Mouse (Mus musculus): ENCODE data around the gene Fkbp8. TPM values are rescaled to one million over a fixed set of nuclear protein-coding genes. Genes with fewer than 3 reads are reported as not detected.

The Fkbp8 gene
- 100 to 1,000 TPM; 269 to 287 TPM for total RNA-seq (2021)
- 602 and 610 TPM in 2 replicates for polyA plus RNA-seq (2012; rRNA removed)
- long read RNA-seq, transcript Fkbp8-201 (9 exons, 1,698 nt) = major isoform, 186 of 419 reads
- long read RNA-seq, transcript Fkbp8-202 (9 exons, 1,720 nt) = minor isoform, 32 of 419 reads
- long read RNA-seq, transcript Fkbp8-204 (9 exons, 1,799 nt) = minor isoform, 59 of 419 reads
- long read RNA-seq, partial matches to known transcripts = 79 of 419 reads
- long read RNA-seq, other reads (novel, unspliced or antisense) = 61 of 419 reads

- DNase-seq = peak; percentile 99
Observed at GRCm38 (mm10) chr8:70527512-70528181, at the start of gene Fkbp8, which contains the start of gene Kxd1. Fkbp8 (plus strand) TSS chr8:70527724. Kxd1 (minus strand) TSS chr8:70527956.

- DNase-seq = no peak
Observed at GRCm38 (mm10) chr8:70481908-70482307, 45.6 kb upstream of the Fkbp8 start.

GRCm38 (mm10) chr8:70482943-70483342 is 44.6 kb upstream of the Fkbp8 start:
- DNase-seq = no peak

- no peak for DNase-seq
Observed at GRCm38 (mm10) chr8:70486191-70486681, 41.3 kb upstream of the Fkbp8 start.

DNA sequence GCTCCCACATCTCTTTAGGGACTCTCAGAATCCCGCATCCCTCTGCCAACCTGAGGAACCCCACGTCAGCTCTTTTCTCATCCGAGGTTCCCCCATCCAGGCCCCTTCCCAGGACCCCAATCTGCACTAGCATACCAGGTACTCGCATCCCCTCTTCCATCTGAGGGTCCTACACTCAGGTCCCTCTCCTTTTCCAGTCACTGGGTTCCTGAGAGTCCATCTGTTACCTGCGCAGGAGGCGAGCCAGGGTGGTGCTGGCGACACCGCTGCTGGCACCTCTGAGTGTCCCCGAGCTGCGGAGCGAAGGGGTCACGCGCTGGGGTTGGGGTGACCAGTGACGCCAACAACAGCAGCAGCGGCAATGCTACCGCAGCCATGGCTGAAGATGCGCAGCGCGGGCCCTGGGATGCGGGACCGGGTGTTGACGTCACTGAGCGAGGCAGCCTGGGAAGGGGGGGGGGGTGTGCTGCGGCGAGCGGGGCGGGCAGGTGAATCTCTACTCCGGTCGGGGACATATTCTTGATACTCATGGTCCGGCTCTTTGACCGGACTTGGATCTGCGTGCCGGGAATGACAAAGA is 40.5 kb upstream of the Fkbp8 start, which contains the start of gene Tmem59l:
Gene Tmem59l, minus strand, starts transcription at position 418 of the 580 bp plus-strand sequence.
- no peak for DNase-seq

- DNase-seq = peak; percentile 47
Observed at GRCm38 (mm10) chr8:70487993-70488796, 39.3 kb upstream of the Fkbp8 start.

DNA sequence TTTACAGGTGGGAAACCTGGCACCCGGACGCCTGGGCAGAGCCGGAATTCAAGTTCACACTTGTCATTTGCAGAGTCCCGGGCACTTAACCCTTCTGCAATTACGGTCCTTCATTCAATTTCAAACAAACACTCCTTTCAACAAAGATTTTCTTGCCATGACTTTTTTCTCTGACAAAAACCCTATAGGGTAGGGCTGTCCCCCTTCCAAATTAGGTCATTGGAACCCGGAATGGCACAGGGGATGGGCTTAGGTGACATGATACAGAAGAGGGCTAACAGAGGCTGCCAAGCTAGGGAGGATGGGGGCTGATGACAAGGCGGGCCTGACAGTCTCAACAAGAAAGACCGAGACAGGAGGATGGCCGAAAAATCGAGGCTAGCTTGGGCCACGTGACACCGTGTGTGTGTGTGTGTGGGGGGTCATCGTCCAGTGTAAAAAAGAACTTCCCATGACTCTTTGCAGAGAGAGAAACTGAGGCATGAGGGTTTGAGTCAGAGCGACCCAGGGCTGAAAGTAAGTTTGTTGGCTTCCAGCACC is 38.5 kb upstream of the Fkbp8 start:
- DNase-seq = no peak

DNA sequence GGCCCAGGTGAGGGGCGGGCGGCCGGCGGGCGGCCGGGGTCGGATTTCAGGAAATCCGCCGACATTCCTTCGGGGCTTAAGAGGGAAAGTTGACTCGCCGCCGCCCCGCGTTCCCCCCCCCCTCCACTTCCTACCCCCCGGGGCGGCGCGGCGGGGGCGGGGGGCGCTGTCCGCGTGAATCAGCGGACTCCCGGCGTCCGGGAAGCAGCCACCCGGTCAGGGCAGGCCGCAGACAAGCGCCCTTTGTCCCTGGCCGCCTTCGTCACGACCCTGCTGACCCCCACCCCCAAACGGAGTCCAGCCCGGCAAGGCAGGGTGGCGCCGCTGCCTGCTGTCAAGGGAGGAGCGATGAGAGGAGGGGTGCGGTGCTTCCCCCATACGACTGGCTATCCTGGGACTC is 37.9 kb upstream of the Fkbp8 start:
- DNase-seq = no peak

GRCm38 (mm10) chr8:70490061-70490879 is 37.3 kb upstream of the Fkbp8 start:
- DNase-seq = no peak

DNA sequence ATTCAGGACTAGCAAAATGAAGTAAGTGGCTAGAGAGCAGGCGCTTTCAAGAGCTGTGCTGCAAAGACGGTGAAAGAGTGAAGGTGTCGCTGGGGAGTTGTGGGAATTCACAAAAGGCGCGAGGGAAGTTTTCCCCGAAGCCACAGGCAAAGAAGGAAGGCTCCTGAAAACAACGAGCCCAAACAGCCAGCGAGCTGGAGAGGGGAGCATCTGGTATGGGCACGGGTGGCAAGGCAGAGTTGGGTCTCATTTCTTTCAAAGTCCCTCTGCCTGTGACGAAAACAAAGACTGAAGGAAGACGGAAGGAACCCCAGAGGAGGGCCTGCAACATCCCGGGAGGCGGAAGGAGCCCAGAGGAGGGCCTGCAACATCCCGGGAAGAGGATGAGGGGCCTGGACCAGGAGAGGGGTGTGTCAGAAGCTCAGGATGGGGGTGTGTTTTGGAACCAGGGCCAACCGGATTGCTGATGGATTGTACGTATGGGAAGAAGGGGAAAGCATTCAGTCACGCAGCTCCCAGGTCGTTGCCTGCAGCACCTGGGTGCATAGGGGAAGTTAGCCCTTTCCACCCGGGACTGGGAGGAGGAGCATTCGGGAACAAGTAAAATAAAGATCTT is 36.5 kb upstream of the Fkbp8 start:
- DNase-seq = no peak

DNA sequence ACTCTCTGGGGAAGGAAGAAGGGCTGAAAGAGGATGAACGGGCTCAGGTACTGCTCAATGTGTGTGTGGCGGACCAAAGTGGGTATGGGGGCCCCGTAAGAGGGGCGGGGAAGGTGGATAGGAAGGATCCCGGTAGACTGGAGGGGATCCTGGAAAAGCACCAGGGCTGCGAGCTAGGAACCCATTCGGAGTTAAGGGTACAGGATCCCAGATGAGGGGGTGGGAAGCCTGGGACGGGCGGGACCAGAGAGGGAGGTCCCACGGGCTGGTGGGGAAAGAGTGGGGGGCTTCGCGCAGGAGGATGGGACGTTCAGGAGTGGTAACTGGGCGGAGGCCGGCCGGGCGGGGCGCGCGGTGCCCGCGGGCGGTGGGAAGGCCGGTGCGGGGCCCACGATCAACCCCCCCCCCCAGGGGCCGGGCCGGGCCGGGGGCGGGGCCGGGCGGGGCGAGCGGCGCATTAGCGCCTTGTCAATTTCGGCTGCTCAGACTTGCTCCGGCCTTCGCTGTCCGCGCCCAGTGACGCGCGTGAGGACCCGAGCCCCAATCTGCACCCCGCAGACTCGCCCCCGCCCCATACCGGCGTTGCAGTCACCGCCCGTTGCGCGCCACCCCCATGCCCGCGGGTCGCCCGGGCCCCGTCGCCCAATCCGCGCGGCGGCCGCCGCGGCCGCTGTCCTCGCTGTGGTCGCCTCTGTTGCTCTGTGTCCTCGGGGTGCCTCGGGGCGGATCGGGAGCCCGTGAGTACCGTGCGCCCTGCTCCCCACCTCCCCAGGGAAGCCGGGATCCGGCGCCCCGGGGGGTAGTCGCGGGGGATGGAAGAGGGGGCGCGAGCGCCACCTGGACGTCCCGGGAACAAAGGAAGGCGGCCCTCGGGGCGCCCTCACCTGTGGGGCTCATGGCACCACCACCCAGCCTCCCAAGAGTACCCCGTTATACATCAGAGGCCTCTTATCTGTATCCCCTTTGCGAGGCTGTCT is 34.6 kb upstream of the Fkbp8 start, which contains the start of gene Crlf1:
Gene Crlf1, plus strand, starts transcription at position 495 of the 977 bp plus-strand sequence.
- peak; percentile 52 for DNase-seq

GRCm38 (mm10) chr8:70493692-70494415 is 33.7 kb upstream of the Fkbp8 start:
- no peak for DNase-seq

- DNase-seq = no peak
Observed at GRCm38 (mm10) chr8:70494416-70494945, 33.0 kb upstream of the Fkbp8 start.

DNA sequence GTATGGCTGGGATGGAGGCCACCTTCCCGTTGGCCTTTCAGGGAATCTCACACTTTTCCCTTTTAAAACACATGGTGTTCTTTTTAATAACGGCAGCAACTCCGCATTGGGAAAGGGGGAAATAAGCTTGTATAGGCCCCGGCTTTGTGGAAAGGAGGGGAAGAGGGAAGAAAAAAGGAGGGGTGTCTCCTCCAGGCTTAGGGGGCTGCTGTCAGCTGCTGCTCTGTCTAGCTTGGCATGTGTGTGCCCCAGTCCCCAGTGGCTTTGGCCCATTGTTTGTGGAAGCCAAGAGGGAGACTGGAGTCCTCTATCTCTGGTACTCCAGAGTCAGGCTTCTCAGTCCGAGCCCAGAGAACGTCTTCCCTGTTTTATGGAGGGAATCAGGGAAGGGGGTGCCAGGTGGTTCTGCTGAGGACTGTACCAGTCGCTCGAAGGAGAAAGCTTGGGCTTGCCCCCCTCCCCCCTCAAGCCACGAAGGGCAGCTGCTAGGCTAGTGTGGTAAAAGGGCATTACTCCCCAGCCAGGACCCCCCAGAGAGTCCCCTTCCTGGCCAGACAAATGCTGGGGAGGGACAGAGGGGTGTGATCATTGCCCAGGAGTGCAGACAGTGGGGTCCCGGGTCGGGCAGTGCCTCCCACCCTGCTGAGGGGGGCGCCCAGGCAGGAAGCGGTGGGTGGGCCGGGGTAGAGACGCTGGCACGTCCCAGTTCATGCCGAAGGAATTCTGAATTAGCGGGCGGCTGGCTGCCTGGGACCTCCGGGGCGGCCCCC is 32.3 kb upstream of the Fkbp8 start:
- DNase-seq = no peak

GRCm38 (mm10) chr8:70495771-70496062 is 31.8 kb upstream of the Fkbp8 start:
- peak; percentile 52 for DNase-seq

DNA sequence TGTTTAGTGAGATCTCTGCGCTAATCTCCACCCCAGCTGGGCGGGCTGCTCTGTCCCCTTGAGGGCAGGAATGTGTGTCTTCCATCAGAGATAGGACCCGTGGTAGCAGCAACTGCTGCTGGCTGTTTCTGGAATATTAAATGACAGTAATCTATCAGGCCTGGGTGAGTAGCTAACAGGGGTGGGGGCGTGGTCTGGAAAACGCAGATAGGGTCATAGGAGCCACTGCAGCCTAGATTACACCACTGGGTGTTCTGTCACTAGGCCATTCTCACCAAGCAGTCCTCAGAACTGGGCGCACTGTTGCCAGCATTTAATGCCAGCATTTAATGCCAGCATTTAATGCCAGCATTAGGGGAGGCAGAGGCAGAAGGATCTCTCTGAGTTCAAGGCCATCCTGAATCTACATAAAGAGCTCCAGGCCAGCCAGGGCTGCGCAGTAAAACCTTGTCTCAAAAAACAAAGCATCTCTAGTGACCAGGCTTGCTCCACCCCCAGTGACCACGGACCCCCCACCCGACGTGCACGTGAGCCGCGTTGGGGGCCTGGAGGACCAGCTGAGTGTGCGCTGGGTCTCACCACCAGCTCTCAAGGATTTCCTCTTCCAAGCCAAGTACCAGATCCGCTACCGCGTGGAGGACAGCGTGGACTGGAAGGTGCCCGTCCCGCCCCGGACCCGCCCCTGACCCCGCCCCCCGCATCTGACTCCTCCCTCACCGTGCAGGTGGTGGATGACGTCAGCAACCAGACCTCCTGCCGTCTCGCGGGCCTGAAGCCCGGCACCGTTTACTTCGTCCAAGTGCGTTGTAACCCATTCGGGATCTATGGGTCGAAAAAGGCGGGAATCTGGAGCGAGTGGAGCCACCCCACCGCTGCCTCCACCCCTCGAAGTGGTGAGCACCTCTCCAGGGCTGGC is 26.9 kb upstream of the Fkbp8 start:
- DNase-seq = no peak
